Mouse (Mus musculus) kidney, postnatal 0 days (tissue): Measurements from ENCODE around the gene Msmp. TPM values are rescaled to one million over a fixed set of nuclear protein-coding genes. Genes with fewer than 3 reads are reported as not detected.

Experiments used
- ATAC-seq: fragments of 200-750 bp; cut with Nextera tagmentation; replicated peaks from 2 replicates; pipeline ENCODE4 v1.8.0; 2017; ENCODE audit warnings: low read depth, moderate number of reproducible peaks, moderate TSS enrichment, moderate library complexity; ENCODE audit not compliant: low FRiP score
- DNase-seq: peaks from one replicate; pipeline ENCODE4 v3.0.0-alpha.2; 2016; ENCODE audit warnings: low spot score
- H3K27ac ChIP-seq: fragments of 300-500 bp; sonication (generic); 2 replicates; pipeline ENCODE4 v1.5.1; 2014; ENCODE audit warnings: mild to moderate bottlenecking
- H3K27me3 ChIP-seq: fragments of 300-500 bp; sonication (generic); 2 replicates; pipeline ENCODE4 v1.6.1; 2014; ENCODE audit warnings: low read length, mixed read lengths; ENCODE audit not compliant: insufficient read depth
- H3K36me3 ChIP-seq: fragments of 300-500 bp; sonication (generic); 2 replicates; pipeline ENCODE4 v1.6.1; 2014; ENCODE audit warnings: low read length, mixed read lengths; ENCODE audit not compliant: insufficient read depth
- H3K4me1 ChIP-seq: fragments of 300-500 bp; sonication (generic); replicated peaks from 2 replicates; pipeline ENCODE4 v1.6.1; 2014; ENCODE audit warnings: antibody characterized with exemption, low read length, mixed read lengths; ENCODE audit not compliant: insufficient read depth
- H3K4me2 ChIP-seq: fragments of 300-500 bp; sonication (generic); 2 replicates; pipeline ENCODE4 v1.6.1; 2014; ENCODE audit warnings: mild to moderate bottlenecking, low read length, moderate library complexity, mixed read lengths
- H3K4me3 ChIP-seq: fragments of 300-500 bp; sonication (generic); replicated peaks from 2 replicates; pipeline ENCODE4 v1.5.1; 2014; ENCODE audit warnings: low read depth, low read length
- H3K9ac ChIP-seq: fragments of 300-500 bp; sonication (generic); 2 replicates; pipeline ENCODE4 v1.6.1; 2014; ENCODE audit warnings: low read depth, low read length
- H3K9me3 ChIP-seq: fragments of 300-500 bp; sonication (generic); replicated peaks from 2 replicates; pipeline ENCODE4 v1.6.1; 2016; ENCODE audit warnings: low read length, inconsistent platforms, mixed read lengths
- CTCF ChIP-seq: IDR thresholded peaks from 2 replicates; pipeline ENCODE4 v1.5.1; 2016; ENCODE audit warnings: antibody characterized with exemption, low read depth, mild to moderate bottlenecking, moderate library complexity
- WGBS: fragments of 180-500 bp; shearing (Covaris S2); extraction: QIAGEN DNeasy Blood & Tissue Kit; methylation state at CpG from one replicate; pipeline ENCODE4 v1.1.7; 2014; 5-methylcytosine and 5-hydroxymethylcytosine counted together
- polyA plus RNA-seq: library from polyadenylated mRNA; unstranded; fragments of >200 nt; fragmentation: Nextera tagmentation; extraction: Ambion mirVana; gene quantifications from 2 replicates; pipeline ENCODE4 v1.2.1, GENCODE M21; 2015

The Msmp gene
- polyA plus RNA-seq, 1 experiment from 2014 or later = 2.0 TPM

DNA sequence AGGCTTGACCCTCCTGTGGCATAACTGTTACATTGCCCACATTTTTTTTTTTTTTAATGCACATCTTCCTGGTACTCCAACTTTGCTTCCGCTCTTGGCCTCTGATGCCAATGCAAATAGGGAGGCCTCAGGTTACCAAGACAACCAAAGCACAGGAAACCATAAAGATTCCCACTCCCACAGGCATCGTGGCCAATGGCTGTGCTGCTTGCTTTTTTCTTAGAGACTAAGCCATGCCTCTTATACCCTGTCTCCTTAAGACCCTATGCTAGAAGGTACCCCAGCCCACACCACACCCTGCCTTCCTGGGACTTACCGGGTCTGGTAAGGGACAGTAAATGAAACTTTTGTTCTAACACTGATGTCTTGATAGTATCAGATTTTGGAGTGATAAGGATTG, 9.2 kb upstream of the Msmp start:
- H3K36me3 ChIP-seq = no peaks in the 10 kb centered on the region
- no peak for DNase-seq
- no peaks in the 10 kb centered on the region for H3K27me3 ChIP-seq
- no peaks in the 10 kb centered on the region for H3K9me3 ChIP-seq
- no peak overlapping the region for H3K4me2 ChIP-seq
- no peak overlapping the region for H3K4me3 ChIP-seq
- TF ChIP-seq CTCF = no peak
- no peak overlapping the region for H3K9ac ChIP-seq
- H3K27ac ChIP-seq = no peak overlapping the region
- 38% methylated on average over 3 of the region's 3 CpGs for WGBS
- ATAC-seq = no peak
- no peaks in the 10 kb centered on the region for H3K4me1 ChIP-seq

GRCm38 (mm10) chr4:43591961-43592360, 7.7 kb upstream of the Msmp start:
- no peak for DNase-seq
- no peak for TF ChIP-seq CTCF
- H3K27ac ChIP-seq = no peak overlapping the region
- H3K4me3 ChIP-seq = no peak overlapping the region
- H3K9me3 ChIP-seq = no peaks in the 10 kb centered on the region
- 74% methylated on average over 3 of the region's 3 CpGs for WGBS
- no peaks in the 10 kb centered on the region for H3K27me3 ChIP-seq
- H3K36me3 ChIP-seq = no peaks in the 10 kb centered on the region
- no peak for ATAC-seq
- H3K4me2 ChIP-seq = no peak overlapping the region
- H3K4me1 ChIP-seq = no peaks in the 10 kb centered on the region
- H3K9ac ChIP-seq = no peak overlapping the region

DNA sequence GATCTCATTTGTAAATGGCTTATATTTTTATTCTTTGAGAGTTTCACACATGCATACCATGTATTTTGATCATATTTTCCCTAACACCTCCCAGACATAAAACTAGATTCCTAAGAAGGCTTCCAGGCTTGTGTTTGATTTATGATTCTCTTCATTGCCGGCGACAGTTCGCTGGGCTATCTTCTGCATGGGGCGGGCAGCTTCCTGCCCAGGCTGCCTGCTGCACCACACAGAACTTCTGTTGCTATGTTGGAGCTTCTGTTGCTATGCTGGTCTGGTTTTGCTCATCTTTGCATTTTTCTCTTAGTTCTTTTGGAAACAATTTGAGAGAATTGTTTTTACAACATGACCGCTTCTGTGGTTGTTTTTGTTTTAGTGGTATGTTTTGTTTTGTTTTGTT, 7.2 kb upstream of the Msmp start:
- H3K4me1 ChIP-seq = no peaks in the 10 kb centered on the region
- no peak overlapping the region for H3K27ac ChIP-seq
- H3K27me3 ChIP-seq = no peaks in the 10 kb centered on the region
- TF ChIP-seq CTCF = no peak
- H3K36me3 ChIP-seq = no peaks in the 10 kb centered on the region
- no peaks in the 10 kb centered on the region for H3K9me3 ChIP-seq
- no peak overlapping the region for H3K4me3 ChIP-seq
- no peak overlapping the region for H3K9ac ChIP-seq
- 29% methylated on average over 5 of the region's 5 CpGs for WGBS
- H3K4me2 ChIP-seq = no peak overlapping the region
- ATAC-seq (no peak), DNase-seq (peak; percentile 35)

DNA sequence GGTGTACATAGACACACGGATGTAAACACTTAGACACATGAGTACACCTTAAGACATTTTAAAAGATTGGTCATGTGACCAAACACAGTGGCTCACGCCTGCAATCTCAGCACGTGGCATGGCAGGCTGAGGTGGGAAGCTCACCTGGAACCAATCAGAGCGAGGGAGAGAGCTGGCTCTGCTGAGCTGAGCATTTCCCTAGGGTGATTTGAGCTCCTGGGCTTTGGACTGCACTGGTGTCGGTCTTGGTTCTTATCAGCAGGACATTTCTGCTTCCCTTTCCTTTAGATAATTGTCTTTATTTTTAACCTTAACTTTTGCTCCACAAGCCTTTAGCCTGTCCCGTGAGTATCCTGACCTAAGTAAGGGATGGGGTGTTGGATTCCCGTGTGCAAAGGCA, 3.4 kb upstream of the Msmp start:
- Histone ChIP-seq H3K4me3 (no peak overlapping the region), H3K9me3 (no peaks in the 10 kb centered on the region), H3K9ac (no peak overlapping the region), H3K4me2 (no peak overlapping the region), H3K36me3 (peaks cover 13% of the 10 kb centered on the region), H3K27me3 (no peaks in the 10 kb centered on the region), H3K4me1 (0 out of 2 replicates have a peak, but pooled peaks cover 5% of the 10 kb centered on the region), H3K27ac (no peak overlapping the region)
- ATAC-seq = no peak
- WGBS = 55% methylated on average over 7 of the region's 7 CpGs
- DNase-seq = no peak
- TF ChIP-seq CTCF = no peak

GRCm38 (mm10) chr4:43586411-43586810, 2.1 kb upstream of the Msmp start:
- ATAC-seq = no peak
- Histone ChIP-seq H3K36me3 (peaks cover 25% of the 10 kb centered on the region), H3K9ac (no peak overlapping the region), H3K27ac (no peak overlapping the region), H3K4me2 (no peak overlapping the region), H3K4me1 (0 out of 2 replicates have a peak, but pooled peaks cover 5% of the 10 kb centered on the region), H3K27me3 (no peaks in the 10 kb centered on the region), H3K4me3 (no peak overlapping the region), H3K9me3 (no peaks in the 10 kb centered on the region)
- DNase-seq = no peak
- 65% methylated on average over 8 of the region's 8 CpGs for WGBS
- TF ChIP-seq CTCF = no peak

- 37% methylated on average over 9 of the region's 10 CpGs for WGBS
- ATAC-seq (no peak), DNase-seq (no peak)
- no peak overlapping the region for H3K27ac ChIP-seq
- 0 out of 2 replicates have a peak, but pooled peaks cover 5% of the 10 kb centered on the region for H3K4me1 ChIP-seq
- H3K9me3 ChIP-seq = no peaks in the 10 kb centered on the region
- H3K27me3 ChIP-seq = no peaks in the 10 kb centered on the region
- TF ChIP-seq CTCF = no peak
- no peak overlapping the region for H3K4me2 ChIP-seq
- no peak overlapping the region for H3K4me3 ChIP-seq
- peaks cover 29% of the 10 kb centered on the region for H3K36me3 ChIP-seq
- H3K9ac ChIP-seq = no peak overlapping the region
These were observed 1.4 kb upstream of the Msmp start for GRCm38 (mm10) chr4:43585682-43586081.

DNA sequence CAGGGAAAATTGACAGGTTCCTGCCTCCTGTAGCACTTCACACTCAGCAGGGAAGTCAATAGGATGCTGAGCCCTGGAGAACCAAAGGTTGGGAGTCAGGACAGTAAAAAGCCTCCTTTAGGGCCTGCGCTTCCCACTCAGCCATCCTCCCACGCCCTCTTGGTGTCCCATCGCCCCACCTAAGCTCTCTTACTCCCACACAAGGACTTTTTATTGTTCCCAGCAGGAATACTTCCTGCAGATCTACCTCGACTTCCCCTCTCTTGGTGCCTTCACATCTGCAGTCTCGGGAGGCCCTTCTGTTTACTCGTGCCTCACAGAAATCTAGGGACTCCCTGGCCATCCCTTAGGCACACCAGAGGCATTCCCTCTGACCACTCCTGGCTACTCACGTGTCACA, 873 bp downstream of the Msmp start:
- H3K4me1 ChIP-seq = peaks cover 12% of the 10 kb centered on the region; the same call in 1 of the 2 replicates
- no peaks in the 10 kb centered on the region for H3K9me3 ChIP-seq
- no peak overlapping the region for H3K4me2 ChIP-seq
- 65% methylated on average over 7 of the region's 7 CpGs for WGBS
- H3K9ac ChIP-seq = no peak overlapping the region
- no peak for ATAC-seq
- peaks cover 29% of the 10 kb centered on the region for H3K36me3 ChIP-seq
- no peak for DNase-seq
- H3K27me3 ChIP-seq = no peaks in the 10 kb centered on the region
- no peak overlapping the region for H3K27ac ChIP-seq
- H3K4me3 ChIP-seq = no peak overlapping the region
- no peak for TF ChIP-seq CTCF
